Mouse (Mus musculus) cerebellum, postnatal 4 days (tissue): Measurements from ENCODE around the gene Plpp1.

Source experiments
- DNase-seq, 2 experiments: peaks; one replicate each; pipeline ENCODE4 v3.0.0; 2022; ENCODE audit warnings: low spot score in 2 of 2, mixed read lengths in 1 of 2

Plpp1 gene

GRCm38 (mm10) chr13:112772861-112773260 is 27.7 kb upstream of the Plpp1 start:
- no peak for DNase-seq

GRCm38 (mm10) chr13:112773991-112774675 is 26.5 kb upstream of the Plpp1 start:
- no peak for DNase-seq

- DNase-seq: no peak
Observed at GRCm38 (mm10) chr13:112775856-112776255, 24.7 kb upstream of the Plpp1 start.

GRCm38 (mm10) chr13:112778407-112778806 is 22.2 kb upstream of the Plpp1 start:
- DNase-seq: no peak

GRCm38 (mm10) chr13:112785305-112785704 is 15.3 kb upstream of the Plpp1 start:
- DNase-seq: no peak

- no peak for DNase-seq
Observed at GRCm38 (mm10) chr13:112786142-112786541, 14.4 kb upstream of the Plpp1 start.

GRCm38 (mm10) chr13:112786942-112787533 is 13.6 kb upstream of the Plpp1 start:
- DNase-seq: no peak

- no peak for DNase-seq
Observed at GRCm38 (mm10) chr13:112790774-112791173, 9.8 kb upstream of the Plpp1 start.

- DNase-seq: no peak
Observed at GRCm38 (mm10) chr13:112791906-112792305, 8.7 kb upstream of the Plpp1 start.

GRCm38 (mm10) chr13:112798243-112798952 is 2.2 kb upstream of the Plpp1 start:
- DNase-seq: no peak

- DNase-seq: no peak
Observed at GRCm38 (mm10) chr13:112798953-112799305, 1.7 kb upstream of the Plpp1 start.

GRCm38 (mm10) chr13:112799721-112800241 is 811 bp upstream of the Plpp1 start:
- DNase-seq: no peak

- no peak for DNase-seq
Observed at GRCm38 (mm10) chr13:112801381-112802004, 901 bp downstream of the Plpp1 start.

- no peak for DNase-seq
Observed at GRCm38 (mm10) chr13:112803106-112803505, 2.5 kb downstream of the Plpp1 start.

- DNase-seq: no peak
Observed at GRCm38 (mm10) chr13:112803661-112804060, 3.1 kb downstream of the Plpp1 start.

- DNase-seq: no peak
Observed at GRCm38 (mm10) chr13:112805529-112805928, 4.9 kb downstream of the Plpp1 start.

GRCm38 (mm10) chr13:112807936-112808667 is 7.5 kb downstream of the Plpp1 start:
- no peak for DNase-seq

- no peak for DNase-seq
Observed at GRCm38 (mm10) chr13:112809504-112810247, 9.1 kb downstream of the Plpp1 start.

- no peak for DNase-seq
Observed at GRCm38 (mm10) chr13:112810248-112810645, 9.7 kb downstream of the Plpp1 start.

- no peak for DNase-seq
Observed at GRCm38 (mm10) chr13:112810751-112811150, 10.2 kb downstream of the Plpp1 start.
